Mouse (Mus musculus) gonadal fat pad, adult 2 months (tissue): ENCODE measurements around the gene Otol1. TPM values are rescaled to one million over a fixed set of nuclear protein-coding genes. Genes with fewer than 3 reads are reported as not detected.

Experiments
- DNase-seq: peaks from one replicate; pipeline ENCODE4 v3.0.0-alpha.2; 2012; ENCODE audit warnings: low read depth
- polyA plus RNA-seq: library from polyadenylated mRNA; depleted of rRNA; stranded (reverse); fragments of >200 nt; gene quantifications from 2 replicates; pipeline ENCODE4 v1.2.3, GENCODE M21; 2012; rRNA removed

Otol1 gene
- not detected in 2 replicates for polyA plus RNA-seq

GRCm38 (mm10) chr3:70007313-70007712 is at the start of gene Otol1:
Gene Otol1 (plus strand): TSS chr3:70007613.
- no peak for DNase-seq

GRCm38 (mm10) chr3:69962187-69962586 is 45.2 kb upstream of the Otol1 start:
- DNase-seq: no peak

- DNase-seq: no peak
These were observed 35.8 kb upstream of the Otol1 start for GRCm38 (mm10) chr3:69971482-69972097.

- DNase-seq: no peak
These were observed 29.3 kb upstream of the Otol1 start for GRCm38 (mm10) chr3:69978092-69978491.

- DNase-seq: no peak
These were observed 13.6 kb upstream of the Otol1 start for GRCm38 (mm10) chr3:69993806-69994205.

GRCm38 (mm10) chr3:70001540-70001939 is 5.9 kb upstream of the Otol1 start:
- DNase-seq: no peak

- DNase-seq: no peak
These were observed 4.2 kb upstream of the Otol1 start for GRCm38 (mm10) chr3:70003126-70003764.

- no peak for DNase-seq
These were observed 3.5 kb upstream of the Otol1 start for GRCm38 (mm10) chr3:70003955-70004354.

GRCm38 (mm10) chr3:70004379-70004778 is 3.0 kb upstream of the Otol1 start:
- DNase-seq: no peak

- no peak for DNase-seq
These were observed 5.2 kb downstream of the Otol1 start for GRCm38 (mm10) chr3:70012641-70013040.

GRCm38 (mm10) chr3:70026605-70027004 is 19.2 kb downstream of the Otol1 start:
- DNase-seq: no peak

- no peak for DNase-seq
These were observed 21.8 kb downstream of the Otol1 start for GRCm38 (mm10) chr3:70029260-70029659.

GRCm38 (mm10) chr3:70035593-70035992 is 28.2 kb downstream of the Otol1 start:
- DNase-seq: no peak

Other genes starting within 250 kb of the Otol1 start
- 0.18 TPM in 1 of 2 replicates, not detected in the other for gene Sptssb, start 147.7 kb upstream of the Otol1 start, polyA plus RNA-seq